9 mouse cellular contexts compared by ENCODE assay signal in the genomic region with DNA sequence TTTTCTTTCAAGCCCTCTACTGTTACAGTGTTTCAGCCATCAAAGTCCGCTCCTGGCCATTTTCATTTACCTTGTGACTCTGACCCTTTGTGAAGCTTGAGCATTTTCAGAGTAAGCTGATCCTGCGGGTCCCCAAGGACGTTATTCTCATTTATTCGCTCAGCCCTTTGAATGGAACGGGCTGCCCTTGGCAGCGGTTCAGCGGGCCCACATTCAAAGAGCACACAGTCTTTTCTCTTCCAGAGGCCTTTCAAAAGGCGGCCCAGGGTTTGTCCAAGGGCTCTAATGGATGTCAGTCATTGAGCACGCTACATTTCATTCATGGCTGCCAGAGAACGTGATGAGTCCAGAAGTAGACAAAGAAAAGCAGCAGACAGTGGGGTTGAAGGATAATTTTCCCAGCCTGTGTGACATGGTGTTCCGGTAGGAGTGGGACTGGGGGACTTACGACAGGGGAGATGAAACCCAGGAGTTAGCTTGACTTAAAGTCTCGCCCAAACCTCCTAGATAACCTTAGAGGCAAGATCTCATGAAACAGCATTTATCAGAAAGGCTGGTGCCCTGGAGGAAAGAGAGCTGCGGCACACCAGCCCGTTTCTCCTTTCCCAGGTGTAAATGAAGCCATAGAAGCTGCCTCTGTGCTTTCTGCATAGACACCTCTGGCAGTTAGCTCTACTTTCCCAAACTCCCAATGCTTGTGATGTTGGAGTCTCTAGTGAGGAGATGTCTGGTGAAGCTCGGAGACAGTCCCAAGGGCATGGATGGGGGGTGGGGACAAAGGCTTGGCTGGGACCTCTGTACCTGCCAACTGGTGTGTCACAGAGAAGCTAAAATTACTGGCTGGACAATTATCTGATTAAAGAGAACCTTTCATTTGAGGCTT.
DNase-seq lines count a peak whose midpoint lies in the region; ATAC-seq and TF ChIP-seq lines count a peak whose summit lies in the region.
"Had no signal": no experiment of that assay in that cellular context is flagged by ENCODE, and none has a peak within 500 bp of the region (broad histone marks: within the 10 kb centered on the region; RNA-seq: fewer than 3 reads in every experiment).

No protein-coding gene starts in this region.

- H3K36me3 ChIP-seq in kidney, postnatal 0 days (ENCODE audit: insufficient read depth, low read length): no peaks in the 10 kb centered on the region
- no peaks in the 10 kb centered on the region for H3K36me3 ChIP-seq in kidney, embryonic 14.5 days (ENCODE audit: control insufficient read depth, insufficient read depth, low read length)
- no peaks in the 10 kb centered on the region for H3K36me3 ChIP-seq in forebrain, embryonic 14.5 days (ENCODE audit: control insufficient read depth, insufficient read depth, low read length)
- no peaks in the 10 kb centered on the region for H3K36me3 ChIP-seq in thymus, adult 2 months (ENCODE audit: control insufficient read depth, insufficient read depth, low read length)
- H3K36me3 ChIP-seq in heart, embryonic 10.5 days: no peaks in the 10 kb centered on the region

- WGBS in kidney, postnatal 0 days: 49% methylated on average over 16 of the region's 16 CpGs
- WGBS in kidney, embryonic 14.5 days: 55% methylated on average over 16 of the region's 16 CpGs
- WGBS in forebrain, embryonic 14.5 days: 4% methylated on average over 16 of the region's 16 CpGs
- WGBS in thymus, adult 2 months: 86% methylated on average over 16 of the region's 16 CpGs
- WGBS in heart, embryonic 10.5 days: 77% methylated on average over 16 of the region's 16 CpGs

- H3K27ac ChIP-seq in kidney, postnatal 0 days: no peak overlapping the region
- no peak overlapping the region for H3K27ac ChIP-seq in kidney, embryonic 14.5 days (ENCODE audit: low read depth, low read length)
- peak overlapping the region; percentile 91 for H3K27ac ChIP-seq in forebrain, embryonic 14.5 days (ENCODE audit: low read depth, low read length)
- H3K27ac ChIP-seq in thymus, adult 2 months (ENCODE audit: control insufficient read depth, insufficient read depth, low read length): no peak overlapping the region
- H3K27ac ChIP-seq in heart, embryonic 10.5 days: no peak overlapping the region

- no peaks in the 10 kb centered on the region for H3K27me3 ChIP-seq in kidney, postnatal 0 days (ENCODE audit: insufficient read depth, low read length)
- H3K27me3 ChIP-seq in kidney, embryonic 14.5 days (ENCODE audit: control insufficient read depth, insufficient read depth, low read length): no peaks in the 10 kb centered on the region
- H3K27me3 ChIP-seq in forebrain, embryonic 14.5 days (replicated peaks; ENCODE audit: control insufficient read depth, insufficient read depth, low read length): no peaks in the 10 kb centered on the region
- H3K27me3 ChIP-seq in thymus, adult 2 months (ENCODE audit: control insufficient read depth, insufficient read depth, low read length): no peaks in the 10 kb centered on the region
- H3K27me3 ChIP-seq in heart, embryonic 10.5 days (ENCODE audit: insufficient read depth, poor library complexity, severe bottlenecking): no peaks in the 10 kb centered on the region

- no peak overlapping the region for H3K9ac ChIP-seq in kidney, postnatal 0 days (ENCODE audit: low read depth, low read length)
- H3K9ac ChIP-seq in kidney, embryonic 14.5 days (ENCODE audit: low read depth, low read length): no peak overlapping the region
- peak overlapping the region; percentile 40; the same call in 1 of the 2 replicates for H3K9ac ChIP-seq in forebrain, embryonic 14.5 days (ENCODE audit: low read length)

- H3K4me2 ChIP-seq in kidney, postnatal 0 days (ENCODE audit: low read length): no peak overlapping the region
- no peak overlapping the region for H3K4me2 ChIP-seq in kidney, embryonic 14.5 days (replicated peaks; ENCODE audit: low read depth, low read length)
- H3K4me2 ChIP-seq in forebrain, embryonic 14.5 days (ENCODE audit: low read length): peak overlapping the region; percentile 40

- H3K4me3 ChIP-seq in kidney, postnatal 0 days (replicated peaks; ENCODE audit: low read depth, low read length): no peak overlapping the region
- no peak overlapping the region for H3K4me3 ChIP-seq in kidney, embryonic 14.5 days (ENCODE audit: low read length)
- H3K4me3 ChIP-seq in forebrain, embryonic 14.5 days (ENCODE audit: low read depth, low read length): no peak overlapping the region
- no peak overlapping the region for H3K4me3 ChIP-seq in thymus, adult 2 months (ENCODE audit: control insufficient read depth, insufficient read depth, low read length)
- no peak overlapping the region for H3K4me3 ChIP-seq in heart, embryonic 10.5 days
- H3K4me3 ChIP-seq: myocyte had no signal

- peak; percentile 34 for DNase-seq in kidney, postnatal 0 days (ENCODE audit: low spot score)
- peak; percentile 95 for DNase-seq in forebrain, embryonic 14.5 days (ENCODE audit: low spot score)
- DNase-seq in layer of hippocampus, postnatal 14 days (ENCODE audit: low spot score in 2 of 2): peak; percentile 38 to 60
- DNase-seq in retina, postnatal 1 day: peak; percentile 66
- DNase-seq in lung, postnatal 36 days: no peak
- DNase-seq in thymus, adult 2 months: no peak
- no peak for DNase-seq in heart, embryonic 10.5 days (ENCODE audit: low spot score)

- H3K4me1 ChIP-seq in kidney, postnatal 0 days (replicated peaks; ENCODE audit: insufficient read depth, low read length): no peaks in the 10 kb centered on the region
- H3K4me1 ChIP-seq in kidney, embryonic 14.5 days (ENCODE audit: control insufficient read depth, insufficient read depth, low read length): no peaks in the 10 kb centered on the region
- H3K4me1 ChIP-seq in forebrain, embryonic 14.5 days (ENCODE audit: control insufficient read depth, insufficient read depth, low read length): peaks cover 12% of the 10 kb centered on the region
- H3K4me1 ChIP-seq in thymus, adult 2 months (replicated peaks; ENCODE audit: control insufficient read depth, insufficient read depth, low read length): no peaks in the 10 kb centered on the region
- no peaks in the 10 kb centered on the region for H3K4me1 ChIP-seq in heart, embryonic 10.5 days

- TF ChIP-seq POLR2A in thymus, adult 2 months (IDR thresholded peaks at IDR 0.05; ENCODE audit: control insufficient read depth, extremely low read depth, insufficient read depth, low read length, poor library complexity): no peak

- no peaks in the 10 kb centered on the region for H3K9me3 ChIP-seq in kidney, postnatal 0 days (replicated peaks; ENCODE audit: low read length)
- no peaks in the 10 kb centered on the region for H3K9me3 ChIP-seq in kidney, embryonic 14.5 days (ENCODE audit: control insufficient read depth, low read length)
- no peaks in the 10 kb centered on the region for H3K9me3 ChIP-seq in forebrain, embryonic 14.5 days (replicated peaks; ENCODE audit: control insufficient read depth, low read length)
- H3K9me3 ChIP-seq in heart, embryonic 10.5 days: no peaks in the 10 kb centered on the region

- ATAC-seq in kidney, postnatal 0 days (replicated peaks; ENCODE audit: low FRiP score, low read depth): no peak
- no peak for ATAC-seq in kidney, embryonic 14.5 days (ENCODE audit: low FRiP score, low TSS enrichment)
- peak; percentile 94 for ATAC-seq in forebrain, embryonic 14.5 days

- no peak for TF ChIP-seq CTCF in kidney, postnatal 0 days (IDR thresholded peaks at IDR 0.05; ENCODE audit: low read depth)
- no peak for TF ChIP-seq CTCF in thymus, adult 2 months (IDR thresholded peaks at IDR 0.05; ENCODE audit: borderline replicate concordance, control insufficient read depth, extremely low read depth, insufficient read depth, low read length, poor library complexity)

Comparison
In these comparisons a context has a peak if more than half of its experiments do, and no peak if none do; other contexts are left out.
1. DNase-seq: peak in kidney, postnatal 0 days (single experiment), forebrain, embryonic 14.5 days (single experiment), layer of hippocampus, postnatal 14 days (2 of 2) and retina, postnatal 1 day (single experiment); none in lung, postnatal 36 days (single experiment), thymus, adult 2 months (single experiment) and heart, embryonic 10.5 days (single experiment).